Mouse (Mus musculus) hindbrain, postnatal 0 days (tissue): Measurements from ENCODE around the gene Pou2af1. TPM values are rescaled to one million over a fixed set of nuclear protein-coding genes. Genes with fewer than 3 reads are reported as not detected.

ENCODE experiments used
- ATAC-seq: fragments of 200-750 bp; cut with Nextera tagmentation; 2 replicates; pipeline ENCODE4 v1.8.0; 2017; ENCODE audit warnings: mild to moderate bottlenecking, moderate TSS enrichment, moderate library complexity
- DNase-seq: peaks from one replicate; pipeline ENCODE4 v3.0.0-alpha.2; 2015; ENCODE audit warnings: low spot score
- H3K27ac ChIP-seq: fragments of 300-500 bp; sonication (generic); 2 replicates; pipeline ENCODE4 v1.5.1; 2014; ENCODE audit warnings: mild to moderate bottlenecking
- H3K27me3 ChIP-seq: fragments of 300-500 bp; sonication (generic); 2 replicates; pipeline ENCODE4 v1.6.1; 2014; ENCODE audit warnings: low read length, mixed read lengths; ENCODE audit not compliant: insufficient read depth
- H3K36me3 ChIP-seq: fragments of 300-500 bp; sonication (generic); 2 replicates; pipeline ENCODE4 v1.6.1; 2014; ENCODE audit warnings: low read length, mixed read lengths; ENCODE audit not compliant: insufficient read depth
- H3K4me1 ChIP-seq: fragments of 300-500 bp; sonication (generic); 2 replicates; pipeline ENCODE4 v1.6.1; 2014; ENCODE audit warnings: antibody characterized with exemption, low read length, mixed read lengths; ENCODE audit not compliant: insufficient read depth
- H3K4me2 ChIP-seq: fragments of 300-500 bp; sonication (generic); 2 replicates; pipeline ENCODE4 v1.6.1; 2014; ENCODE audit warnings: low read depth, mild to moderate bottlenecking, low read length, moderate library complexity, mixed read lengths
- H3K4me3 ChIP-seq: fragments of 300-500 bp; sonication (generic); 2 replicates; pipeline ENCODE4 v1.5.1; 2014; ENCODE audit warnings: low read length
- H3K9ac ChIP-seq: fragments of 300-500 bp; sonication (generic); replicated peaks from 2 replicates; pipeline ENCODE4 v1.6.1; 2014; ENCODE audit warnings: mild to moderate bottlenecking, low read length, moderate library complexity, mixed read lengths
- H3K9me3 ChIP-seq: fragments of 300-500 bp; sonication (generic); 2 replicates; pipeline ENCODE4 v1.6.1; 2016; ENCODE audit warnings: low read length, mixed read lengths
- CTCF ChIP-seq: IDR thresholded peaks from 2 replicates; pipeline ENCODE4 v1.5.1; 2016; ENCODE audit warnings: antibody characterized with exemption, control low read depth, low read depth
- WGBS: fragments of 180-500 bp; shearing (Covaris S2); extraction: QIAGEN DNeasy Blood & Tissue Kit; methylation state at CpG from one replicate; pipeline ENCODE4 v1.1.7; 2014; 5-methylcytosine and 5-hydroxymethylcytosine counted together
- polyA plus RNA-seq: library from polyadenylated mRNA; unstranded; fragments of >200 nt; fragmentation: Nextera tagmentation; extraction: Ambion mirVana; gene quantifications from 2 replicates; pipeline ENCODE4 v1.2.1, GENCODE M21; 2015
- total RNA-seq: library from RNA; depleted of rRNA; stranded (reverse); fragments of >200 nt; gene quantifications from 2 replicates; pipeline ENCODE4 v1.2.3, GENCODE M21; 2014

Gene Pou2af1
- total and polyA plus RNA-seq, 2 experiments from 2014 or later = 0.20 to 0.37 TPM

DNA sequence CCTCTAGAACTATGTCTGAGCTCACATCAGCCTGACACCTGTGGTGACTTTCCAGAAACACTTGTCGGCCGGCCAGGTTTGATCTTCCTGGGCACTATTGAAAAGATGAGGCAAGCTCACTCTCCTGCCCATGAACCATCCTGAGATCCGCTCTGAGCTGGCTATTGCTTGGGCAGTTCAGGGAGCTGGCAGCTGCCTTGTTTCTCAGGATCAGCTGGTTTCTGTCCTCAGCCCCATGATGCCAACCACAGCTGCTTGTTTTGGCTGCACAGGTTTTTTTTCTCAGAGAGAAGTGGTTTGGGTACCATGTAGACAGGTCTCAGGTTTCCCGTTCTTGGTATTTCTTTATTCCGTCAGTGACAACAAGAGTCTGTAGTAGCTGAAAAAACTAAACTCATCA, 44.9 kb downstream of the Pou2af1 start:
- no peak for DNase-seq
- WGBS = 85% methylated on average over 5 of the region's 5 CpGs
- no peaks in the 10 kb centered on the region for H3K36me3 ChIP-seq
- no peak overlapping the region for H3K4me2 ChIP-seq
- ATAC-seq = no peak
- H3K9ac ChIP-seq = no peak overlapping the region
- H3K4me3 ChIP-seq = no peak overlapping the region
- H3K27ac ChIP-seq = no peak overlapping the region
- no peak for TF ChIP-seq CTCF
- H3K9me3 ChIP-seq = no peaks in the 10 kb centered on the region
- H3K27me3 ChIP-seq = no peaks in the 10 kb centered on the region
- no peaks in the 10 kb centered on the region for H3K4me1 ChIP-seq

DNA sequence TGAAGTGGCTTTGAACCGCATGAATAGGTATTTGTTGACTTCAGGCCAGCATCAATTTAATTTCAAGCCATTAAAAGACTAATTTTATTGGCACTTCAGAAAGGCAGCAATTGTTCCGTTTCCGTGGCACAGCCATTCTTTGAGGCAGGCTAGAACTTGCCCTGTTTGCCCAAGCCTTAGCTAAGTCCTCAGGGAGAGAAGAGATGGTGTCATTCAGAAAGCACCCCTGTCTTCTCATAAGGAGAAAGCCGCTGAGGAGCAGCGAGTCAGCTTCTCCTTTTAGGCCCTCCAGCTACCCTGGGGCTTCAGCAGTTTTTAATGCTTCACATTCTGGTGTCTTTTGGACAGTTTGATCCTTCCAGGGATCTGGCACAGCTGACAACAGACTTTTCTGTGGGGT, 55.3 kb downstream of the Pou2af1 start:
- no peak overlapping the region for H3K27ac ChIP-seq
- H3K4me3 ChIP-seq = no peak overlapping the region
- 72% methylated on average over 5 of the region's 5 CpGs for WGBS
- no peak for DNase-seq
- no peak for ATAC-seq
- TF ChIP-seq CTCF = no peak
- H3K9ac ChIP-seq = no peak overlapping the region
- no peaks in the 10 kb centered on the region for H3K9me3 ChIP-seq
- H3K27me3 ChIP-seq = no peaks in the 10 kb centered on the region
- H3K4me1 ChIP-seq = no peaks in the 10 kb centered on the region
- H3K36me3 ChIP-seq = no peaks in the 10 kb centered on the region
- no peak overlapping the region for H3K4me2 ChIP-seq

DNA sequence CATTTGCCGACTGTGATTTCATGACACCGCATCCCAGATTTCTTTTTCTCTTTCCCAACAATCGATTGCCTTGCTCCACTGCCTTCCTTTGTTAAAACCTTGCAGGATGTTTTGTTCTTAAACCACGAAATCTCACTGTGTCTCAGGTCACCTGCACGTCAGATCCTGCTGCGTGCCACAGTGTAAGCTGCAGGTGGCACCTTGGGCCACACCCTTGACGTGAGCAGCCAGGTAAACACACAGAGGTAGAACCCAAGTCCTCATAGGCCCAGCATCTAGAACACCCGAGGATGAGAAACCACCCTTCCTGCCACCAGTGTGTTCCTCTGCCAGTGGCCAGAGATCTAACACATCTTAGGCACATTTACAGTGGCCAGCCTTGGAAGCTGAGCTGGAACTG, 57.6 kb downstream of the Pou2af1 start:
- no peak overlapping the region for H3K4me2 ChIP-seq
- ATAC-seq (no peak), DNase-seq (no peak)
- H3K9ac ChIP-seq = no peak overlapping the region
- WGBS = 62% methylated on average over 8 of the region's 8 CpGs
- H3K9me3 ChIP-seq = no peaks in the 10 kb centered on the region
- H3K4me3 ChIP-seq = no peak overlapping the region
- H3K36me3 ChIP-seq = no peaks in the 10 kb centered on the region
- H3K27ac ChIP-seq = no peak overlapping the region
- H3K4me1 ChIP-seq = no peaks in the 10 kb centered on the region
- H3K27me3 ChIP-seq = no peaks in the 10 kb centered on the region
- no peak for TF ChIP-seq CTCF

GRCm38 (mm10) chr9:51272102-51272501, 58.6 kb downstream of the Pou2af1 start:
- Histone ChIP-seq H3K36me3 (no peaks in the 10 kb centered on the region), H3K9me3 (no peaks in the 10 kb centered on the region), H3K27ac (no peak overlapping the region), H3K4me3 (no peak overlapping the region), H3K27me3 (no peaks in the 10 kb centered on the region), H3K4me1 (no peaks in the 10 kb centered on the region), H3K9ac (no peak overlapping the region), H3K4me2 (no peak overlapping the region)
- DNase-seq (no peak), ATAC-seq (no peak)
- no peak for TF ChIP-seq CTCF
- WGBS = 83% methylated on average over 5 of the region's 5 CpGs

DNA sequence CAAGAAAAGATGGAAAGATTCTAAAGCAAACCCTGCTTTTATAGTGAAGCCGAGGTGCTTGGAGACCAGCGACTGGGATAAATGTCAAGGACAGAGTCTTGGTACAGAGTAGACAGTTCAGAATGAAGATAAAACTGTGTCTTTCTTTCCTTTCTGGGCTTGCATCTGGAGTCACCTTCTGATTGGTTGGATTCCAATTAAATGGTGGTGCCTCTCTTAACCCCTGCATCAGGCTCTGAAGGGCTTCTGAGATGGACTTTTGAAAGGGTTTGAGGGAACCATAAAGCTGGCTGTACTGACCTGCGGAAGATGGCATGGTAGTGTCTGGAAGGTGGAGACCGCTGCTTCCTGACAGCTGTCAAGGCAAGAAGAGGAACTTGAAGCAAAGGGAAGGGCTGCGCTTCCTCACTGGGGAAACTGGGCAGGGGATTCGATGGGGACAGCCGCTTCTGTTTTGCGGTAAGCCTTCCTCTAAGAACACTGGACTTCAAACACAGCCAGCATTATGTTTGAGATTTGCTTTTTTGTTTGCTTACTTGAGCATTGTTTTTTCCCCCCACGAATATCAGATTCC, 60.2 kb downstream of the Pou2af1 start:
- Histone ChIP-seq H3K27me3 (peaks cover 4% of the 10 kb centered on the region; the same call in 1 of the 2 replicates), H3K4me1 (peaks cover 4% of the 10 kb centered on the region; the same call in 1 of the 2 replicates), H3K4me2 (no peak overlapping the region), H3K4me3 (no peak overlapping the region), H3K27ac (no peak overlapping the region), H3K36me3 (no peaks in the 10 kb centered on the region), H3K9ac (no peak overlapping the region), H3K9me3 (no peaks in the 10 kb centered on the region)
- no peak for DNase-seq
- TF ChIP-seq CTCF = no peak
- no peak for ATAC-seq
- 77% methylated on average over 9 of the region's 9 CpGs for WGBS

- DNase-seq (no peak), ATAC-seq (no peak)
- 44% methylated on average over 4 of the region's 4 CpGs for WGBS
- Histone ChIP-seq H3K36me3 (no peaks in the 10 kb centered on the region), H3K4me2 (no peak overlapping the region), H3K4me3 (no peak overlapping the region), H3K9ac (no peak overlapping the region), H3K27ac (no peak overlapping the region), H3K4me1 (peaks cover 4% of the 10 kb centered on the region; the same call in 1 of the 2 replicates), H3K9me3 (no peaks in the 10 kb centered on the region), H3K27me3 (peaks cover 5% of the 10 kb centered on the region; the same call in 1 of the 2 replicates)
- no peak for TF ChIP-seq CTCF
Observed at GRCm38 (mm10) chr9:51274678-51275077, 61.2 kb downstream of the Pou2af1 start.

GRCm38 (mm10) chr9:51277834-51278498, 64.5 kb downstream of the Pou2af1 start:
- DNase-seq (no peak), ATAC-seq (peak; percentile 10; the same call in 1 of the 2 replicates)
- 21% methylated on average over 13 of the region's 13 CpGs for WGBS
- H3K4me1 ChIP-seq = peaks cover 4% of the 10 kb centered on the region; the same call in 1 of the 2 replicates
- H3K27me3 ChIP-seq = peaks cover 14% of the 10 kb centered on the region; the same call in 1 of the 2 replicates
- H3K9me3 ChIP-seq = no peaks in the 10 kb centered on the region
- no peaks in the 10 kb centered on the region for H3K36me3 ChIP-seq
- H3K4me3 ChIP-seq = peak overlapping the region; percentile 38
- no peak for TF ChIP-seq CTCF
- peak overlapping the region; percentile 73 for H3K4me2 ChIP-seq
- peak overlapping the region; percentile 31 for H3K9ac ChIP-seq
- 0 out of 2 replicates have a peak overlapping the region, but pooled peaks have one; percentile 36 for H3K27ac ChIP-seq
